Mouse (Mus musculus): Measurements from ENCODE around the gene Fhod1. TPM values are rescaled to one million over a fixed set of nuclear protein-coding genes. Genes with fewer than 3 reads are reported as not detected.

Gene Fhod1
- polyA plus RNA-seq, 1 experiment: 58.1 TPM

DNA sequence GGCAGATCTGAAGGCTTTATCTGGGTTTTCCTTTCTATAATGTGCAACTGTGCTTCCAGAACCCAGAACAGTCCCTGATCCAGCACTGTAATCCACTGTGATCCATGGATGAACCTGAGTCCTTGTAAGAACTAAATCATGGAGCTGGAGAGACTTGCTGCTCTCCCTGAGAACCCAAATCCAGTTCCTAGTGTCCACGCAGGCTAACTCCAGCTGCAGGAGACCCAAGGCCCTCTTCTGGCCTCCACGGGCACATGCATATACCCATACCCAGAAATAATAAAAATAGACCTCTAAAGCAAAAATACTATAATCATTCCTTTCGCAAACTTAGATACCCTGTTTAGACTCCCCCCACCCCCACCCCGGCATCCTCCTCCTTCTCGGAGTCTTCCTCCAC, 59.5 kb downstream of the Fhod1 start:
- TF ChIP-seq CTCF (IDR thresholded peaks at IDR 0.05; ENCODE audit: extremely low read depth, insufficient read depth, insufficient read length, insufficient replicate concordance): no peak
- TF ChIP-seq POLR2A (IDR thresholded peaks at IDR 0.05; ENCODE audit: low read depth, low read length): no peak
- H3K4me1 ChIP-seq (ENCODE audit: control insufficient read depth, insufficient read depth, insufficient read length): peaks cover 11% of the 10 kb centered on the region
- no peaks in the 10 kb centered on the region for H3K36me3 ChIP-seq (ENCODE audit: control insufficient read depth, insufficient read depth, low read length)
- H3K4me3 ChIP-seq (ENCODE audit: extremely low read depth, insufficient read depth, insufficient read length): no peak overlapping the region
- H3K27me3 ChIP-seq (ENCODE audit: control insufficient read depth, insufficient read depth, low read length): no peaks in the 10 kb centered on the region
- 90% methylated on average over 5 of the region's 5 CpGs for WGBS
- H3K27ac ChIP-seq (ENCODE audit: insufficient read depth, low read length): no peak overlapping the region
- no peak for DNase-seq (ENCODE audit: low read depth in 1 of 2, low spot score in 2 of 2)

DNA sequence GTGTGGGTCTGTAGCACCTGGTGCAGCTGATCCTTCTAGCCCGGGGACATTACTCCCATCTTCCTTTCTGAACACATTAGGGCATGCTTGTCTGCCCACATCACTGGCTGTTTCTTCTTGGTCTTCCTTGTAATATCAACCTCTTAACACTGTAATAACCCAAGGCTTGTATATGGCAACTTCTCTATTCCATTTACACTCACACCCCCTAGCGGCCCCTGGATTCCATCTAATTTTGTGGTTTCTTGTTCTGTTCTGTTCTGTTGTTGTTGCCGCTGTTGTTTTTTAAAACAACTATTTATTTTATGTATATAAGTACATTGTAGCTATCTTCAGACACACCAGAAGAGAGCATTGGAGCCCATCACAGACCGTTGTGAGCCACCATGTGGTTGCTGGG, 60.8 kb downstream of the Fhod1 start:
- peaks cover 11% of the 10 kb centered on the region for H3K4me1 ChIP-seq (ENCODE audit: control insufficient read depth, insufficient read depth, insufficient read length)
- TF ChIP-seq POLR2A (IDR thresholded peaks at IDR 0.05; ENCODE audit: low read depth, low read length): no peak
- TF ChIP-seq CTCF (IDR thresholded peaks at IDR 0.05; ENCODE audit: extremely low read depth, insufficient read depth, insufficient read length, insufficient replicate concordance): no peak
- no peak overlapping the region for H3K27ac ChIP-seq (ENCODE audit: insufficient read depth, low read length)
- DNase-seq (ENCODE audit: low read depth in 1 of 2, low spot score in 2 of 2): no peak
- no peak overlapping the region for H3K4me3 ChIP-seq (ENCODE audit: extremely low read depth, insufficient read depth, insufficient read length)
- no peaks in the 10 kb centered on the region for H3K36me3 ChIP-seq (ENCODE audit: control insufficient read depth, insufficient read depth, low read length)
- WGBS: 91% methylated on average over 4 of the region's 4 CpGs
- H3K27me3 ChIP-seq (ENCODE audit: control insufficient read depth, insufficient read depth, low read length): no peaks in the 10 kb centered on the region

DNA sequence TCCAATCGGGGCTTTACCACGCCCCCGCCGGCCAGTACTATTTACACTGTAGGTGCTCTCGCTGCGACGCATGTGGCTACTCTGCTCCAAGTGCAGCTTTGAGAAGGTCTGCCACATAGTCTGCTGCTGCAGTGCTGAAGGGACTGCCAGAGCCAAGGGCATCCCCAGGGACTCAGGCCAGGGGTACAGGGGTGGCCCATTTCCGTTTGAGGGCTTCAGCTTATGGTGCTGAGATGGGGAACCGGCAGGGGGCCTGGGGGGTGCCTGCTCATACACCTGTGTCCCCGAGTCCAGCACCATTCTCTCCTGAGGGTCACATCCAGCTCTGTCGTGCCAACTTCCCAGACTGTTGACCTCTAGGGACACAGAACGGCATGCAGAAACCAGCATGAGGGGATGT, 62.2 kb downstream of the Fhod1 start:
- TF ChIP-seq POLR2A (IDR thresholded peaks at IDR 0.05; ENCODE audit: low read depth, low read length): no peak
- H3K27me3 ChIP-seq (ENCODE audit: control insufficient read depth, insufficient read depth, low read length): no peaks in the 10 kb centered on the region
- no peak for DNase-seq (ENCODE audit: low read depth in 1 of 2, low spot score in 2 of 2)
- no peak overlapping the region for H3K27ac ChIP-seq (ENCODE audit: insufficient read depth, low read length)
- H3K4me1 ChIP-seq (ENCODE audit: control insufficient read depth, insufficient read depth, insufficient read length): peaks cover 9% of the 10 kb centered on the region
- no peaks in the 10 kb centered on the region for H3K36me3 ChIP-seq (ENCODE audit: control insufficient read depth, insufficient read depth, low read length)
- WGBS: 86% methylated on average over 12 of the region's 12 CpGs
- no peak overlapping the region for H3K4me3 ChIP-seq (ENCODE audit: extremely low read depth, insufficient read depth, insufficient read length)

DNA sequence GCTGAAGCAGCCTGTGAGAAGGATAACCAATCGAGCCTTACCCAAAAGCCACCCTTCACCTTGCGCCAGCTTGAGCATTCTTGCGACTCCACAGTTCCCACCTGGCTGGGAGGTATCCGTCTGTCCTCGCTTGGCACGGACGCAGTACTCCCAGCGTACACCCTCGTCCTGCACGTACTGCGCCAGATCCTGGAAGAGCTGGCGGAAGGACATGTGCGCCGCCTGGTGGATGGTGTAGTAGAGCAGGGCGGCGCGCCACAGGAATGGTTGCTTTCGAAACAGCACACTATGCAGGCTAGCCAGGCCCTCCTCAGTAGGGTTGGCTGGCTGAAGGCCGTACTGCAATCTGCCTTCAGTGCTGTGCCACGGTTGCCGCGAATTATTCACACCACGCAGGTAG, 64.7 kb downstream of the Fhod1 start:
- TF ChIP-seq POLR2A (IDR thresholded peaks at IDR 0.05; ENCODE audit: low read depth, low read length) (no peak), CTCF (IDR thresholded peaks at IDR 0.05; ENCODE audit: extremely low read depth, insufficient read depth, insufficient read length, insufficient replicate concordance) (peak; percentile 73; the same call in 1 of the 2 replicates)
- 61% methylated on average over 23 of the region's 23 CpGs for WGBS
- Histone ChIP-seq H3K4me3 (ENCODE audit: extremely low read depth, insufficient read depth, insufficient read length) (no peak overlapping the region), H3K27ac (ENCODE audit: insufficient read depth, low read length) (no peak overlapping the region), H3K4me1 (ENCODE audit: control insufficient read depth, insufficient read depth, insufficient read length) (peaks cover 7% of the 10 kb centered on the region), H3K36me3 (ENCODE audit: control insufficient read depth, insufficient read depth, low read length) (no peaks in the 10 kb centered on the region), H3K27me3 (ENCODE audit: control insufficient read depth, insufficient read depth, low read length) (no peaks in the 10 kb centered on the region)
- DNase-seq (ENCODE audit: low read depth in 1 of 2, low spot score in 2 of 2): peak in 1 of 2 experiments; percentile 41

DNA sequence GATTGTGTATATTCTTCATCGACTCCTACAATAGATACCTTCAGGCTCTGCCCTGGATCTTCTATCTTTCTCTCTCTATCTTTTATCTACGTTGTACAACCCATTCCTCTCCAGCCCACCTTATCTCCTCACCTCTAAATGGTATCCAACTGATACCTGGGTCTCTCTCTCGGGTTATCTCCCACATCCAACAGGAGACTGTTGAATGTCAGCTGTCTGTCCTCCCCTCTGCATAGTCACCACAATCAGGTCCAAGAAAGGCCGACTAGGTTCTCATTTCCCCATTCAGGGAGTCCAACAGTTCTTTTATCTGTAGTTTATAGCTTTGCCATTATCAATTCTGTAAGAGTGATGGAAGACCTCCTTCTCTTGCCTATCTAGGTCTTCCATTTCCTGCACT, 65.5 kb downstream of the Fhod1 start:
- 81% methylated on average over 4 of the region's 4 CpGs for WGBS
- DNase-seq (ENCODE audit: low read depth in 1 of 2, low spot score in 2 of 2): no peak
- peaks cover 7% of the 10 kb centered on the region for H3K4me1 ChIP-seq (ENCODE audit: control insufficient read depth, insufficient read depth, insufficient read length)
- no peak overlapping the region for H3K27ac ChIP-seq (ENCODE audit: insufficient read depth, low read length)
- no peak overlapping the region for H3K4me3 ChIP-seq (ENCODE audit: extremely low read depth, insufficient read depth, insufficient read length)
- TF ChIP-seq POLR2A (IDR thresholded peaks at IDR 0.05; ENCODE audit: low read depth, low read length) (no peak), CTCF (IDR thresholded peaks at IDR 0.05; ENCODE audit: extremely low read depth, insufficient read depth, insufficient read length, insufficient replicate concordance) (no peak)
- no peaks in the 10 kb centered on the region for H3K27me3 ChIP-seq (ENCODE audit: control insufficient read depth, insufficient read depth, low read length)
- H3K36me3 ChIP-seq (ENCODE audit: control insufficient read depth, insufficient read depth, low read length): no peaks in the 10 kb centered on the region

DNA sequence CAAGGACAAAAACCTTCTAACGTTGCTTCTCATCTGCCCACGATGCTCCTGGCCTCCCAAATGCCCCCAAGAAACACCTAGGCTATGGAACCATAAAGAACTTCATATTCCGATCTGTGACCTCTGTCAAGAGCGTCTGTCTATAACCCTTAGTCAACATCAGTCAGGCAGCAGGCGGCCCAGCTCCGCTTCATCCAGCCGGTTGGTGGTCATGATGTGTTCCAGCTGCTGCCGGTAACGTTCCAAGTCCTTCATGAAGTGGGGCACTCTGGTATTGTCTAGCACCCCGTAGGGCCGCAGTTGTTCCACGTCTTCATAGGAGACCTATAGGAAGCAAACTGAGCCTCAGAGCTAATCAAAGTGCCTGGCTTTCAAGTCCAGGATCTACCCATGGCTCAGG, 65.9 kb downstream of the Fhod1 start:
- 93% methylated on average over 12 of the region's 12 CpGs for WGBS
- TF ChIP-seq CTCF (IDR thresholded peaks at IDR 0.05; ENCODE audit: extremely low read depth, insufficient read depth, insufficient read length, insufficient replicate concordance) (no peak), POLR2A (IDR thresholded peaks at IDR 0.05; ENCODE audit: low read depth, low read length) (no peak)
- no peak overlapping the region for H3K4me3 ChIP-seq (ENCODE audit: extremely low read depth, insufficient read depth, insufficient read length)
- no peaks in the 10 kb centered on the region for H3K36me3 ChIP-seq (ENCODE audit: control insufficient read depth, insufficient read depth, low read length)
- peaks cover 7% of the 10 kb centered on the region for H3K4me1 ChIP-seq (ENCODE audit: control insufficient read depth, insufficient read depth, insufficient read length)
- H3K27ac ChIP-seq (ENCODE audit: insufficient read depth, low read length): no peak overlapping the region
- H3K27me3 ChIP-seq (ENCODE audit: control insufficient read depth, insufficient read depth, low read length): 0 out of 2 replicates have a peak, but pooled peaks cover 2% of the 10 kb centered on the region
- no peak for DNase-seq (ENCODE audit: low read depth in 1 of 2, low spot score in 2 of 2)

DNA sequence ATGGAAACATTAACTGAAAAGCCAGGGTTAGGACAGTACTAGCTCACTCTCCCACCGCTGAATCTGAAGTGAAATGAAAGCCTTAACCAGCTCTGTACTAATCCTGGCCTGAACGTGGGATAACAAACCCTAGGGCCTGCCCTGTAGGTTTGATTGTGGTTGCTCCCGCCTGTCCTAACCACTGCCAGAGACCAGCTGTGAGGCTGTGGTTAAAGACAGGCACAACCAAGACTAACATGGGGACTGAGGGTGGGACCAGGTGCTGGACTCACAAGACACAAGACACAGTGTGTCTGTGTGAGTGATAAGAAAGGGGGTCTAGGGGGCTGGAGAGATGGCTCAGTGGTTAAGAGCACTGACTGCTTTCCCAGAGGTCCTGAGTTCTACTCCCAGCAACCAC, 67.2 kb downstream of the Fhod1 start:
- 43% methylated on average over 3 of the region's 3 CpGs for WGBS
- Histone ChIP-seq H3K27me3 (ENCODE audit: control insufficient read depth, insufficient read depth, low read length) (peaks cover 12% of the 10 kb centered on the region), H3K27ac (ENCODE audit: insufficient read depth, low read length) (no peak overlapping the region), H3K4me3 (ENCODE audit: extremely low read depth, insufficient read depth, insufficient read length) (no peak overlapping the region), H3K36me3 (ENCODE audit: control insufficient read depth, insufficient read depth, low read length) (no peaks in the 10 kb centered on the region), H3K4me1 (ENCODE audit: control insufficient read depth, insufficient read depth, insufficient read length) (peaks cover 14% of the 10 kb centered on the region)
- DNase-seq (ENCODE audit: low read depth in 1 of 2, low spot score in 2 of 2): no peak
- TF ChIP-seq CTCF (IDR thresholded peaks at IDR 0.05; ENCODE audit: extremely low read depth, insufficient read depth, insufficient read length, insufficient replicate concordance) (no peak), POLR2A (IDR thresholded peaks at IDR 0.05; ENCODE audit: low read depth, low read length) (no peak)

Other genes with a start within 250 kb of the Fhod1 start
- not detected in 2 replicates for gene Ces4a, start 216.2 kb downstream of the Fhod1 start, polyA plus RNA-seq (2012; rRNA removed)
- gene Cbfb, start 177.3 kb downstream of the Fhod1 start, polyA plus RNA-seq (2012; rRNA removed): 11.9 and 14.9 TPM in 2 replicates
- 13.6 TPM in 2 replicates for gene D230025D16Rik, start 122.8 kb downstream of the Fhod1 start, polyA plus RNA-seq (2012; rRNA removed)
- gene B3gnt9, start 92.8 kb downstream of the Fhod1 start, polyA plus RNA-seq (2012; rRNA removed): 11.5 and 12.0 TPM in 2 replicates
- gene Tradd, start 83.3 kb downstream of the Fhod1 start, polyA plus RNA-seq (2012; rRNA removed): 28.1 and 31.8 TPM in 2 replicates
- 16.0 and 20.5 TPM in 2 replicates for gene Fbxl8, start 83.3 kb downstream of the Fhod1 start, polyA plus RNA-seq (2012; rRNA removed)
- 2.5 and 2.7 TPM in 2 replicates for gene Hsf4, start 78.2 kb downstream of the Fhod1 start, polyA plus RNA-seq (2012; rRNA removed)
- 0.53 and 0.70 TPM in 2 replicates for gene Nol3, start 71.8 kb downstream of the Fhod1 start, polyA plus RNA-seq (2012; rRNA removed)
- 3.7 and 3.9 TPM in 2 replicates for gene 4931428F04Rik, start 58.1 kb downstream of the Fhod1 start, polyA plus RNA-seq (2012; rRNA removed)
- 21.4 and 23.4 TPM in 2 replicates for gene Exoc3l, start 51.9 kb downstream of the Fhod1 start, polyA plus RNA-seq (2012; rRNA removed)
- 165 and 202 TPM in 2 replicates for gene E2f4, start 50.3 kb downstream of the Fhod1 start, polyA plus RNA-seq (2012; rRNA removed)
- 7.2 and 7.7 TPM in 2 replicates for gene Elmo3, start 42.4 kb downstream of the Fhod1 start, polyA plus RNA-seq (2012; rRNA removed)
- 9.2 and 11.0 TPM in 2 replicates for gene Lrrc29, start 21.7 kb downstream of the Fhod1 start, polyA plus RNA-seq (2012; rRNA removed)
- gene Tmem208, start 21.6 kb downstream of the Fhod1 start, polyA plus RNA-seq (2012; rRNA removed): 67.8 and 82.2 TPM in 2 replicates
- 3.0 and 4.2 TPM in 2 replicates for gene Slc9a5, start 890 bp upstream of the Fhod1 start, polyA plus RNA-seq (2012; rRNA removed)
- 0.16 and 0.20 TPM in 2 replicates for gene Plekhg4, start 25.3 kb upstream of the Fhod1 start, polyA plus RNA-seq (2012; rRNA removed)
- 0.42 and 0.62 TPM in 2 replicates for gene Kctd19, start 65.5 kb upstream of the Fhod1 start, polyA plus RNA-seq (2012; rRNA removed)
- gene Lrrc36, start 65.6 kb upstream of the Fhod1 start, polyA plus RNA-seq (2012; rRNA removed): 0.07 and 0.13 TPM in 2 replicates
- gene Tppp3, start 123.6 kb upstream of the Fhod1 start, polyA plus RNA-seq (2012; rRNA removed): 8.1 and 14.7 TPM in 2 replicates
- 15.3 and 18.3 TPM in 2 replicates for gene Zdhhc1, start 148.9 kb upstream of the Fhod1 start, polyA plus RNA-seq (2012; rRNA removed)
- gene Hsd11b2, start 170.8 kb upstream of the Fhod1 start, polyA plus RNA-seq (2012; rRNA removed): 0.44 and 0.62 TPM in 2 replicates
- gene Atp6v0d1, start 218.1 kb upstream of the Fhod1 start, polyA plus RNA-seq (2012; rRNA removed): 68.3 and 72.0 TPM in 2 replicates

Measured in spleen, adult 2 months (tissue).